Mouse (Mus musculus) ZHBTc4 (cell line): ENCODE results near the gene Zfp607b.
A peak's percentile ranks its signal among the peaks of the same experiment; 100 is the strongest.

ENCODE experiments used
- DNase-seq: peaks from one replicate; pipeline ENCODE4 v3.0.0-alpha.2; 2011; ENCODE audit warnings: low read depth, low spot score

The Zfp607b gene

GRCm38 (mm10) chr7:27688815-27689612 is at the start of gene Zfp607b:
Zfp607b (plus strand) TSS chr7:27689340.
- DNase-seq, result peak; percentile 97

GRCm38 (mm10) chr7:27644471-27644870 is 44.7 kb upstream of the Zfp607b start:
- DNase-seq, result peak; percentile 76

- peak; percentile 87 for DNase-seq
These were observed 42.6 kb upstream of the Zfp607b start for GRCm38 (mm10) chr7:27646516-27646915.

- DNase-seq, result peak; percentile 75
These were observed 41.7 kb upstream of the Zfp607b start for GRCm38 (mm10) chr7:27647281-27648002.

- DNase-seq, result peak; percentile 96
These were observed 39.4 kb upstream of the Zfp607b start for GRCm38 (mm10) chr7:27649723-27650122.

- DNase-seq, result peak; percentile 96
These were observed 38.2 kb upstream of the Zfp607b start for GRCm38 (mm10) chr7:27650949-27651348.

GRCm38 (mm10) chr7:27653681-27654437 is 35.3 kb upstream of the Zfp607b start, which contains the start of gene Ttc9b:
Ttc9b (plus strand) TSS chr7:27653915.
- DNase-seq, result peak; percentile 87

- DNase-seq, result peak; percentile 82
These were observed 34.4 kb upstream of the Zfp607b start for GRCm38 (mm10) chr7:27654607-27655276.

GRCm38 (mm10) chr7:27655545-27655944 is 33.6 kb upstream of the Zfp607b start:
- DNase-seq, result no peak

- no peak for DNase-seq
These were observed 32.5 kb upstream of the Zfp607b start for GRCm38 (mm10) chr7:27656600-27656999.

GRCm38 (mm10) chr7:27657824-27658395 is 31.2 kb upstream of the Zfp607b start:
- peak; percentile 37 for DNase-seq

- DNase-seq, result peak; percentile 38
These were observed 30.2 kb upstream of the Zfp607b start for GRCm38 (mm10) chr7:27658712-27659663.

- no peak for DNase-seq
These were observed 27.1 kb upstream of the Zfp607b start for GRCm38 (mm10) chr7:27662038-27662437.

GRCm38 (mm10) chr7:27673064-27673574 is 16.0 kb upstream of the Zfp607b start:
- DNase-seq, result no peak

GRCm38 (mm10) chr7:27673575-27674131 is 15.5 kb upstream of the Zfp607b start:
- DNase-seq, result no peak

- DNase-seq, result no peak
These were observed 15.0 kb upstream of the Zfp607b start for GRCm38 (mm10) chr7:27674195-27674521.

GRCm38 (mm10) chr7:27674522-27675221 is 14.5 kb upstream of the Zfp607b start, which contains the start of gene Map3k10:
Map3k10 (minus strand) TSS chr7:27674598.
- peak; percentile 96 for DNase-seq

- DNase-seq, result peak; percentile 47
These were observed 13.9 kb upstream of the Zfp607b start for GRCm38 (mm10) chr7:27675222-27675612.

GRCm38 (mm10) chr7:27683218-27683617 is 5.9 kb upstream of the Zfp607b start:
- DNase-seq, result no peak
